Mouse (Mus musculus) urinary bladder, postnatal 25 days (tissue): ENCODE data around the gene Ehhadh.
A peak's percentile ranks its signal among the peaks of the same experiment; 100 is the strongest.
"Not testable (repeated sequence)": the region's sequence is repeated elsewhere in the genome, so short reads cannot be mapped to it uniquely, and the experiment has no call there.

Experiments
- DNase-seq: peaks from one replicate; pipeline ENCODE4 v3.0.0; 2022; ENCODE audit warnings: low spot score

The Ehhadh gene

DNA sequence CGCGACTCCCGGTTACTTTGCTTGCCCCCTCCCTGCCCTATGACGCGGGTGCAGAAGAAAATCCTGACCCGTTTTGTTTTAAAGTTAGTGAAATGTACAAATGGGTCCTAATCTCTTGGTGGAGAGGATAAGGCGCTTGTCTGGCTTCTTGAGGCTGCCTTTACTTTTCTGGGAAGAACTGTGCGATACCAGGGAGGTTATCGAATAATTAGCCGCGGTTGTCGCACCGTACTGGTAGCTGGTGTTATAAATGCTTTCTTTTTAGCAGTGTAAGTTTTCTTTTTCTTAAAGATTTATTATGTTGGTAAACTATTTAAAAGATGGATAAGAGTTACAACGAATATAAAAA, 7.1 kb upstream of the Ehhadh start:
- no peak for DNase-seq

DNA sequence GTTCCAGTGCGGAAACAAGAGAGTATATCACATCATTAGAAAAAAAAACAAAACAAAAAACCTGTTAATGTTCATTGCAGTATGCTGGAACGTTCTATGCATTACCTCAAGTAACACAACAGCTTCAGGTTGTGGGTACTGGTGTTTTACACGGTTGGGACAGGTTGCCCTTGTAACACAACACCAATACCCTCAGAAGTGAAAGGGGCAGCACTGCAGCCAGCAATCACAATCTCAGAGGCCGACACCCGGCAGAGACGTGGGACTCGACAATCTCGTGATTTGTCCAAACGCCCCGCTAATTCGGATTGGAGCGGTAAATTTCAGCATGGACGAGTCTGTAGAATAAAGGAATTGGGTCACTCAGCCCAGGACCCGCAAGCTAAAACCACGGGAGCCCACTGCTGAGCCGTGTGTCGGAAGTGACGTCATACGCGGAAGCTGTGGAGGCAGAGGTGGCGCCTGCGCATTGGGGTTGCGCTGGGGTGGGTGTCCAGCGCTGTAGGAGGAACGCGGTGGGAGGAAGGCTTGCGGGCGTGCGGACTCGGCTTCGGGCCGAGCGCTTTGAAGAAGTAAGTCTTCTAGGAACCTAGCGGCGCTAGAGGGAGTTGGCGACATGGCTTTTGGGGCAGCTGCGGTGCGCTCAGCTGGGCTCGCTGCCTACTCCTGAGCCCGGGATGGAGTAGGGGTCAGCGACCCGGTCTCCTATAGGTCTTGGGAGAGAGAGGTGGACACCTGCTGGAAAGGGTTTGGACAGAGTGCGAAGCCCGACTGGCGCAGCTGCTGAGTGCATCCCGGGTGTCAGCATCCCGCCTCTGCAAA, 6.5 kb upstream of the Ehhadh start, which contains the start of gene Map3k13:
Gene Map3k13, plus strand, starts transcription at position 472 of the 822 bp plus-strand sequence.
- DNase-seq, result peak; percentile 93

DNA sequence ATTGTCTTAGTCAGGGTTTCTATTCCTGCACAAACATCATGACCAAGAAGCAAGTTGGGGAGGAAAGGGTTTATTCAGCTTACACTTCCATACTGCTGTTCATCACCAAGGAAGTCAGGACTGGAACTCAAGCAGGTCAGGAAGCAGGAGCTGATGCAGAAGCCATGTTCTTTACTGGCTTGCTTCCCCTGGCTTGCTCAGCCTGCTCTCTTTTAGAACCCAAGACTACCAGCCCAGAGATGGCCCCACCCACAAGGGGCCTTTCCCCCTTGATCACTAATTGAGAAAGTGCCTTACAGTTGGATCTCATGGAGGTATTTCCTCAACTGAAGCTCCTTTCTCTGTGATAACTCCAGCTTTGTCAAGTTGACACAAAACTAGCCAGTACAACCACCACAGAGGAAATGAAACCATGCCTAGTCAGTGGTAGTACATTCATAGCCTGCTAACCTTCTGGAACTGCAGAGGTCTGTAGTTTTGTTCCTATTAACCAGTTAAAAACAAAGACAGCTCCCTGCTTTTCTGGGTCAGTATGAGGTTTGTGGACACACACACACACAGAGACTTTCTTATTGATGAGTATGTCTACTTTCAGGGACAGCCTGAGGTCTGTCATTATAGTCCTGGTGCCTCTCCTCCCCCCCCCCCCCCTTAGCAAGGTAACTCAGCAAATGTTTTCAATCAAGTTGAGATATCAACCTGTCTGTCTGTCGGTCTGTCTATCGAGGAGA, 5.6 kb upstream of the Ehhadh start:
- not testable (repeated sequence) for DNase-seq

DNA sequence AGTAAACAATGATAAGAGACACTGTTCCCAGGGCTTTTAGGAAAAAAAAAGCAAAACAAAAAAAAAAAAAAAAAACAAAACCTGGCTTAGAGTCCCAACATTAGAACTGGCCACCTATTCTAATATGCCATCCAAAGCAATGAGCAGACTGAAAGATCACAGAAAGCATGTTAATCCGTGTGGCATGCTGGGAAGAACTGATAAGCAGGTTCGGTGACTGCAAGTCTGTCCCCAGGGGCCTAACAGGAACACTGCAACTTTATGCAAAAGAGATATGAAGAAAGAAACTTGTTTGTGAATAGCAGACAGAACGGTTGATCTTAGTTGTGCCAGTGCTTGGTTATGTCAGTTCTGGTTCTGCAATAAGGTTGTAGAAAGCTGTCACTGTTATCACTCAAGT, 4.2 kb upstream of the Ehhadh start:
- no peak for DNase-seq

DNA sequence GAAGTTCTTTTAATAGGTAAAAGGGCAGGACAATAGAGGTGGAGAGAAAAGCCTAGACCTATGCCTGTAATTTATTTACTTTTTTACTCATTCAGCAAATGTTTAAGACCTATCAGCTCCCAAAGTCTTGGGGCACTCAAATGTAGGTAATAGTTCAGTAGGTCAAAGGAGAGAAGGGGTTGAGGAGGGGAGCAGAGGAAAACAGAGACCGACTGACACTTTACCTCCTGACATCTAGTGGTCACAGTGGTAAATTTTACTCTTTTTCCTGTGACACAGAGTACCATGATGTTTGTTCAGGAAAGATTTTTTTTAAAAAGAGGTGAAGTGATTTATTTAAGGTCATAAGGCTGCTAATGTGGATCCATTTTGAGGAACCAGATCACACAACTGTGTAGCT, 2.9 kb upstream of the Ehhadh start:
- no peak for DNase-seq

DNA sequence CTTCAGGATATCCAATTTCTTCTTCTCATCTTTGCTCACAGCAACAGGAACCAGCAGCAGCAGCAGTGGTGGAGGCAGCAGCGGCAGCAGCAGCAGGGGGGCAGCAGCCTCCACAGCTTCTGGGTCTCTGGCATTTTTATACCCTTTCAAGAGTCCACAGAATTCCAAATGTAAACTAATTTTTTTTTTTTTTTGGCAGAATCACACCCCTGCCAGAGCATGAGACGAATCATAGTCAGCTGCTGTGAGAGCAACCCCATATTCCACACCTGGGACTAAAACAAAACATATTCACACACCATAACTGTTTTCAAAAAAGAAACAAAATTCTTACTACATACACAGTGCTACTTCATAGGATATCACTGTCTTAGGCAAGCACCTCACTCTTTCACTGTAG, 1.6 kb upstream of the Ehhadh start:
- DNase-seq, result no peak

DNA sequence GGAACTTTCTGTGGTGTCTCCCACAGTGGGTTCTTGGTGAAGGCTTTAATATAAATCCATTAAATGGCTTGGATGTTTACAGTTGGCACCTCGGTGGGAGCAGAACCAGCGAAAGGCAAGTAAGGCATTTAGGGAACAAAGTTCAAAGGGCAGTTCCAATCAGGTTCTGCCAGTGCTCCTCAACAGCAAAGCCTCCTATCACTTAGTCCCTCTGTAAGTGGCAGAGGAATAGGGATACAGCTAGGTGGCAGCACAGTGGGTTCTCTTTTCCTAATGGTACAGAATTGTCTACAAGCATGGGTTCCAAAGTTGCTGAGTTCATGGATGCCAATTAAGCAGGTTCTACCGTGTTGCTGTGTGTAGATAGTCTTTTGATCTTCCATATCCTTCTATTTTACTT, 974 bp upstream of the Ehhadh start:
- DNase-seq, result no peak

DNA sequence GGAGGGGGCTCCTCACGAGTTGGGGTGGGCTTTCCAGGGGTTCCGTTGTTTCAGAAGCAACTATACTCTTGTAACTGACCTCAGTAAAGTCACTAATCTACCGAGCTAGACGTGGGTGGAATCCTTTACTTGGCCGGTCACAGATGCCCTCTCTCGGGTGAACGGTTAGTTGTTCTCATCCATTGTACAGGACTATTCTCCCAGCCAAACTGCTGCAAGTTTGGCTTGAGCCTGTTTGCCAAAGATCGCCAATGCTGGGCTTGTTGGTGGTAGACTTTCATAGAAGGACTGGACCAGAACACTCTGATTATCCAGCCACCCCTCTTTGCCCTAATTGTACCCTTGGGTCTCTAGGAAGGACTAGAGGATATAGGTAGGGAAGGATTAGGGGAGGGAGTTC, 1.3 kb downstream of the Ehhadh start:
- no peak for DNase-seq

DNA sequence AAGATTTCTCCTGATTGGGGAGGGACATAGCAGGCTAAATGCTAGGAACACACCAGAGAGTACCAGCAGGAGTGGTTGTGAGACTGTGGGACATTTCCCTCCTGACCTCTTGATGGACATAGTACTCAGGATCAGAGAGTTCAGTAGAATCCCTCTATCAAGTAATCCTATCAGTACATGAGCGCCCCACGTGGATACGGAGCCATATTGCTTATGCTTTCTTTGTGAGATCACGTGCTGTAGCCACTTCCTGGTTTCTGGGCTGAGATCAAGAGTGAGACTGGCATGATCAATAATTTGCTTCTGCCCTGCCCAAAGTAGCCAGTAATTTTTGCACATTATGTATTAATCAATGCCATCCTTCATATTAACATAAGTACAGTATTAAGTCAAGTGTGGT, 2.6 kb downstream of the Ehhadh start:
- no peak for DNase-seq

DNA sequence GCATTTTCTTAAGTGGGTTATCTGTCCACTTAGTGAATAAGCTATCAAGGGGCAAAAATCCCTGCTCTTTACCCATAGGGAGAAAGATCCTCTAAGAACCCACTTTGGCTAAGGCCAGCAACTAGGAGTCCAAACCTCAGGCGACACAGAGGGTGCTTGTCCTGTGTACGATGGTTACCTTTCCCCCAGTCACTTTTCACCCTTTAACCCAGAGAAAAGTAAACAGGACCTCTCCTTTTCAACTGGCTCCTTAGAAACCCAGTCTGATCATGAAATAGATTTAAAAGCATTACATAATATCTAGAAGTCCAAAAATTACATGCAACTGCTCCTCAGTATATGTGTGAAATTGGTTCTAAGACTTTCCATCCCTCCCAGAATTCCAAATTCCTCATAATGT, 4.8 kb downstream of the Ehhadh start:
- DNase-seq, result no peak

DNA sequence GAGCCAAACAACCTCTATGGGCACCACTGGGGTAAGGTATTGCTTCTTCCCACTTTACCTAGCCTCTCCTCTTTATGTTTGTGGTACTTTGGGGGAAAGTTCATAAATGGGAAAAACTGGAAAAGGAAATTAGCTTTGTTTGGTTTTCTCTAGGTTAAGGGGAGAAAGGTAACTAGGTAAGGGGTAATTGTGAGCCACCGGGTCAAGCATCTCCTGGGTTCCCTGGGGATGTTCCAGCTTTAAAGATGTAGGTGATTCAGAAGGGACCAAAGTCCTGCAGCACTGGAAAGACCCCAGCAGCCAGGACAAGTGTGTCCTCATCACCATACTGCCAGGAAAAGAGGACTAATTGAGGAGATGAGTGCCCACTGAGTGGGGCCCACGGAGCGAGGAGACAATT, 5.7 kb downstream of the Ehhadh start:
- no peak for DNase-seq

DNA sequence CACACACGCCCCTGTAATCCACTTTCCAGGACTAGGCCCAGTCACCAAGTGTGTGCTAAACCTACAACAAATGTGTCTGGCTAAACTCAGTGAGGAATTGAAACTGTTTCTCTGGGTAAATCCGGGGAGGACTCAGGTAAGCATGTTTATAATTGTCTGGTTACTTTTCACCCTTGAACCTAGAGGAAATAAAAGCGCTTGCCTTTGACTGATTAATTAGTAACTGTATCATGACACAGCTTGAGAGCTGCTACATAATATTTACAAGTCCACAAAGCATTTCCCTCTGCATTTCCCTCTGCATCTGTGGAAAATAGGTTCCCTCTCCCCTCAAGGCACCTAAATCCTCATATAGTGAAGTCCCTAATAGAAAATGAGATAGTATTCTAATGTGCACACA, 6.3 kb downstream of the Ehhadh start:
- no peak for DNase-seq

DNA sequence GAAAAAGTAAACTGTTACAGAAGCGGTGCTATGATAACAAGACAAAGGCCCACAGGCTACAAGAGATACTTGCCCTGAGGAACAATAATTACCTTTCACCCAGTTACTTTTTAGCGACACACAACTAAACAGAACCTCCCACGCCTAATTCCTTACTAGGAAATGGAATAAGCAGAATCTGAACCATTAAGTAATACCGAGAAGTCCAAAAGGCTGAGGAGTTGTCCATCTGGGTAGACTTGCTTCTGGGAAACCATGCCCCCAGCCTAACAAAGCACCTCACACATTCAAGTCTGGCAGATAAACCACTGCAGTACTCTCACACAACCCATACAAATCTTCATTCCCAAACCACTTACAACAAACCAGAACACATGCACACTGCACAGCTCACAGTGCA, 8.5 kb downstream of the Ehhadh start:
- DNase-seq, result no peak

DNA sequence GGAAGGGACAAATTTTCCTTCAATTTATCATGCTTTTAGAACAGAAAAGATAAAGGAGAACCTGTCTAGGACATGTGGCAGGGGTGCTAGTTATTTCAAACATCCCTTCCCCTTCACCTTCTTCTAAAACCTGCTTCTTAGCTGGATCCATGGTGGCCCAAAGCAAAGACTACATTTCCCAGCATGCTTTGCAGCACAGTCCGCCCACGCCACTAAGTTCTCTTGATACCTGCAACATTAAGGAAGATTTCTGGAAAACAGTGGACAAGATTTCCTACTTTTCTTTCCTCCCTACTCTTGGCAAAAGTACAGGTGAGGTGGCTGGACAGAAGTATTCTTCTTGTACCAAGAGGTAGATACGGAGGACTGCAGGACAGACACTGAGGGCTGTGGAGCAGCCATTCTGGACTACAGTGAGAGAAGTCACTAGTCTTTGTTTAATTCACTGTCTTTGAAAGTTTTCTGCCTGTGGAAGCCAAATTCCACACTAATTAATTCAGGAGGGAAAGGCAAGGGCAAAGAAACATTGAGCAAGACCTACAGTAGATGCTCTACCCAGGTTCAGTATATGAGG, 9.2 kb downstream of the Ehhadh start:
- DNase-seq, result no peak

DNA sequence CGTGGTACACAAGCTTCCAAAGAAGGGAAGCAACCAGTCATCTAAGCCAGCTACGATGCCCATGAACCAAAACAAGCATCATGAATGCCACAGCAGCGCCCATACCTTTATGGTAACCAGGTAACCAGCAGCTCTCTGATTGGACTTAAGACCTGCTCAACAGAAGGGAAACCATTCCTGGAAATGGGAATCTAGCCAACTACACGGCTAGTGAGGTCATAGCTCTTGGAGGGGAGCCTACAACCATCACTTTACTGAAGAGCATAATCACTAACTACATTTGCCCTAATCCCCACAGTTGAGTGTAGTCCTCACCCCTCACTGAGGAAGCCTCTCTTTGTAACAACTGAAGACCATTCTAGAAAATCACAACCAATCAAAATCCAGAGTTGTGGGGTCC, 12.9 kb downstream of the Ehhadh start:
- no peak for DNase-seq

DNA sequence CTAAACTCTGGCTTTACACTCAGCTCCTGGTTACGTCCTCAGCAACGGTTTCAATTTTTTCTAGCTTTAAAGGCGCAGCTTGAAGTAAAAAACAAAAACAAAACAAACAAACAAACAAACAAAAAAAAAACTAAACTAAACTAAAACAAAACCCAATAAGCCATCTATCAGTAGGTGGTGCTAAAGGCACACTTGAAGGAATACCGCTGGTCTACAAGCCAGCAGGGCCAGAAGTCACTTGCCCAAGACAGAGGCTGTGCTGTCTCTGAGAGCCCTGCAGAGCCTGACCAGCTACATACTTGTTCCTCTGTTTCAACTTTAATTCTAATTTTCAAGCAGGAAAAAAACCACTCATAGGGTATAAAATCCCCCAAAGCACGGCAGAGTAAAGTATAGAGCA, 17.9 kb downstream of the Ehhadh start:
- DNase-seq, result no peak

DNA sequence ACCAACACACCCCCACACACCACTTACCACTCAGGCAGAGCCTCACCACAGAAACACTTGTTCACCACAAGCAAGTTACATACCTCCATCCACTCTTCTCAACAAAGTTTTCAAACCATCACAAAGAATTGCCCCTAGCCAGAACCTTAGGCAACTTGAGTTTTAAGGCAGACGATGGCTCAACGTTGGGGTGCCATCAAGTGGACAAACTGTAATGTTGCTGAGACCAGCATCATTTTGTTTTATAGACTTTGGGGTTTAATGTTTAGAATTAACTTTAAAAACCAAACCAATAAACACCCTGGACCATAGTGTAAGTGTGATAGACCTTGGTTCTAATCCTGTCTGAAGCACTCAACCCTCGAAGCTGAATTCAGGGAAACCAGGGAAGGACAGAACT, 19.4 kb downstream of the Ehhadh start:
- DNase-seq, result no peak

DNA sequence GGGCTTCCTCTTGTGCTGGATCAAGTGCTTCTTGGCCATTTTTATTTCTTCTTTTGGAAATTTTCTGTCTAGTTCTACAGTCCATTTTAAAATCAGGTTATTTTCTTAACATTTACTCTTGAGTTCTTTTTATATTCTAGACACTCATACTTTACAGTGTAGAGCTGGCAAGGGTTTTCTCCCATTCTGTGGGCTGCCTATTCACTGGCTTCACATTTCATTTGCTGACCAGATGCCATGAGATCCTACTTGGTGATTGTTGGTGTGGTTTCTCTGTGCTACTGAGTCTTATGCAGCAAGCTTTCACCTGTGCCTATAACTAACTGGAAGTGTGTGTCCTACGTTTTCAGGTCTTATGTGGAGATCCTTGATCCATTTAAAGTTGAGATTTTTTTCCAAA, 29.2 kb downstream of the Ehhadh start:
- DNase-seq, result no peak

DNA sequence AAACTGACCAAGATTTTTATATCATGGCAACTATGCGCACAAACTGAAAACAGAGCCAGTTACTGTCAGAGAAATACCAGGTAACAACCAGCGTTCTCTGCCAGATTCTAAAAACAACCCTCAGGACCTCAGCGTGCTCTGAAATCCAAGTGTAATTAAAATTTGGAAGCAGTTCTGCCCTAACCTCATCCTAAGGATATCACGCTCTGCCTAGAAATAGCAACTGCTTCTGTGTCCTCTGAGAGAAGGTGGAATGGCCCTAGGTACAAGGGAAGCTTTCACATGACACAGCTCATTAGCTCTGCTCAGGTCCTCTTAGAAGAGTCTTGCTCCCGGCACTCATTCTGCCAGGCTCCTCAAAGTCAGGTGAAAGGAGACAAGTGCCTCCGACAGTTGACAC, 44.2 kb downstream of the Ehhadh start:
- DNase-seq, result no peak

DNA sequence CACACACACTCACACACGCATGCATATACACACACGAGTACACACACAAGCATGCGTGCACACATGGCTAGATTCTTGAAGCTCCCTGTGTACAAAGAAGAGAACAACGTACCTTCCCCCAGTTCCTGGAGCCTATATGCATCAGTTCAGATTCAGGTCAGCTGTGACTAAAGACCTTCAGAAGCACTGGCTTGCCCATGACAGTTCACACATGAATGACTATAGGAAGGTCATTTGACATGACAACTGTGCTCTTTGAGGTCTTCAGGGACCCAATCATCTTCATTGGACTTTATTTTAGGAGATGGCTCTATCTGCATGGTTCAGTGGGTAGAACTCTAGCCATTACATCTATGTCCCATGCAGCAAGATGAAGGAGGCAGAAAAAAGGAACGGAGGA, 44.7 kb downstream of the Ehhadh start:
- no peak for DNase-seq

DNA sequence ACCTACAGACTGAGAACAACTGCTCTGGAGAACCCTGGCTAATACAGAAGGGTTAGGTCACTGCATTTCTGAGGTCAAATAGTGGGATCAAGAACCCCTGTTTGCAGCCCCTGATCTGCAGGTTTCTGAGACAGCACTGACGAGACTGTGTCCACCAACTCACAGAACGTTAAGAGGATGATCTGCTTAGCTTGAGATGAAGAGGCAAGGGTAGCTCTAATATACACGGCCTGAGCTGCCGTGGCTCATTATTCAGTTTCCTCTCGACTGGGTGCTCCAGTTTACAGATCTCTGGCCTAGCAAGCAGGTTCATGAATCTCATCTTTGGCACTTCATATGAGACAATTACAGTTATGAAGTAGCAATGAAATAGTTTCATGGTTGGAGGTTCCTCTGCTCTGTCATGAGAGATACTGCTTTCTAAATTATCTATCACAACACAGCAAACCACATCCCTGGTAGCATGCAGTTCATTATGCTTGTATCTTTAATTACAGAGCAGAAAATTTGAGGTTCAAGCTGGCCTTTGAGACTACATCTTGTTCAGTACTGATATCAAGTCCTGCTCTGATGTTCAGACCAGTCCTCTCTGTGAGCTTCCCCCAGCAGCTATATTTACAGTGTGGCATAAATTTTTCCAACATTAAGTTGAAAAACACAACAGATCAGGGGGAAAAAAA, 45.3 kb downstream of the Ehhadh start:
- no peak for DNase-seq

DNA sequence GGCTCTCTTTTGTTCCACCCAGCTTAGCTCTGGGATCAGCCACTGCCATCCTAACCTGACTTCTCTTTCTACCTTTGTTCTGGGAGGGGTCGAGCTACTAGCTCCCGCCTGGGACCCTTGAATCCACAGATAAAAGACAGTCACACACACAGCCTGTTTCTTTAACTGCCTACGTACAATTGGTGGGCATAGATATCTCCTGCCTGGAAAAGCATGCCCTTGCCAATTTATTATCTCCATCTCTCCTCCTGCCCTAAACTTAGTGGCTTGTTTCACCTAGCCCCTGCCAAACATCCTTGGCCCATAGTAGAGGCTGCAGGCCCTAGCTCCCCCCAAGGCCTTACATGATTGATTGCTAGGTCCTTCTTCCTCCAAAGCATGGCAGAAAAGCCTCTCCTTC, 46.1 kb downstream of the Ehhadh start:
- no peak for DNase-seq

DNA sequence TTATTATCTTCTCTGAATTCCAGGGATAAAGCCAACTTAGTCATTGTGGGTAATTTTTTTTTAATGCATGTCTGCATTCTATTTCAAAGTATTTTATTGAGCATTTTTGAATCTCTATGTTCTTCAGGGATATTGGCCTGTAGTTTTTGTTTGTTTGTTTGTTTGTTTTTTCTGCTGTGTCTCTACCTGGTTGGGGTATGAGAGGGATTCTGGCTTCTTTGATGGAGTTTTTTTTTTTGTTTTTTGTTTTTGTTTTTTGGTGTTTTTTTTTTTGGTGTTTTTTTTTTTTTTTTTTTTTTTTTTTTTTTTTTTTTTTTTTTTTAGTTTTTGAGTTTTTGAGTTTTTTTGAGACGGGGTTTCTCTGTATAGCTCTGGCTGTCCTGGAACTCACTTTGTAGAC, 52.0 kb downstream of the Ehhadh start:
- DNase-seq, result no peak
